Mouse (Mus musculus): ENCODE data around the gene Il2rg.

Il2rg gene

GRCm38 (mm10) chrX:101268025-101268754 is at the start of gene Il2rg:
Gene Il2rg (minus strand): TSS chrX:101268255.
- no peak for DNase-seq (ENCODE audit: low spot score in 2 of 2)

- DNase-seq (ENCODE audit: low spot score in 2 of 2): peak; percentile 67 to 85
Observed at GRCm38 (mm10) chrX:101313625-101314359, 45.7 kb upstream of the Il2rg start.

DNA sequence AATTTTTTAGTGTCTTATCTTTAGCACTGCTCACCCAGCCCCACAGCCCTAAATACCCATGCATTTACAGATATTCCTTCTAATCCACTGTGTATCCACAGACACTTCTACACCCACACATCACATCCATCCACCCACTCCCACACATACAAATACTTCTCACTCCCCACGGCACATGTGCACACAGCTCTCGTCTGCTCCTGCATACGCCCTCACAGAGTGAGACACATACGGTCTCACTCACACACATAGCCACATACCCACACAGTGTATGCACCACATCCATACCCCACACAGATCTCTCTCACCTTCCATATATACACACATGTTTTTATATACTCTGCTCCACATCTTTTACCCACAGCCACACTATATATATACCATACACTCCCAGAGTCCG is 41.2 kb upstream of the Il2rg start:
- no peak for DNase-seq (ENCODE audit: low spot score in 2 of 2)

- no peak for DNase-seq (ENCODE audit: low spot score in 2 of 2)
Observed at GRCm38 (mm10) chrX:101304646-101305045, 36.6 kb upstream of the Il2rg start.

DNA sequence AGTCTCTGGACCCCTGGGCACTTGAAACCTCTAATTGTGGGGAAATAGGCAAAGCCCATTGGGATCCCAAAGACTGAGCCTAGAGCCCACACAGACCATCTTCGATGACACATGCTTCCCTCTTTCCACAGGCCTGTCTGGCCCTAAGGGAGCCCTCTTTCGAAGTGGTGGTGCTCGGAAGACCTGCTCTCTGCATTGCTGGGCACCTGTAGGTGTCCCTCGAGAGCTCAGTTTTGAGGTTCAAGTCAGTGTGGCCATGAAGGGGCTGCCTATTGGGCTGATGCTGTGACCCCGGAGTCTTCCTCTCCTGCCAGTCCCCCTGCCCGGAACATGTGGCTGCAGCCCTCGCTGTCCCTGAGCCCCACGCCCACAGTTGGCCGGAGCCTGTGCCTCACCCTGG is 33.6 kb upstream of the Il2rg start:
- no peak for DNase-seq (ENCODE audit: low spot score in 2 of 2)

GRCm38 (mm10) chrX:101300427-101301030 is 32.5 kb upstream of the Il2rg start:
- DNase-seq (ENCODE audit: low spot score in 2 of 2): no peak

DNA sequence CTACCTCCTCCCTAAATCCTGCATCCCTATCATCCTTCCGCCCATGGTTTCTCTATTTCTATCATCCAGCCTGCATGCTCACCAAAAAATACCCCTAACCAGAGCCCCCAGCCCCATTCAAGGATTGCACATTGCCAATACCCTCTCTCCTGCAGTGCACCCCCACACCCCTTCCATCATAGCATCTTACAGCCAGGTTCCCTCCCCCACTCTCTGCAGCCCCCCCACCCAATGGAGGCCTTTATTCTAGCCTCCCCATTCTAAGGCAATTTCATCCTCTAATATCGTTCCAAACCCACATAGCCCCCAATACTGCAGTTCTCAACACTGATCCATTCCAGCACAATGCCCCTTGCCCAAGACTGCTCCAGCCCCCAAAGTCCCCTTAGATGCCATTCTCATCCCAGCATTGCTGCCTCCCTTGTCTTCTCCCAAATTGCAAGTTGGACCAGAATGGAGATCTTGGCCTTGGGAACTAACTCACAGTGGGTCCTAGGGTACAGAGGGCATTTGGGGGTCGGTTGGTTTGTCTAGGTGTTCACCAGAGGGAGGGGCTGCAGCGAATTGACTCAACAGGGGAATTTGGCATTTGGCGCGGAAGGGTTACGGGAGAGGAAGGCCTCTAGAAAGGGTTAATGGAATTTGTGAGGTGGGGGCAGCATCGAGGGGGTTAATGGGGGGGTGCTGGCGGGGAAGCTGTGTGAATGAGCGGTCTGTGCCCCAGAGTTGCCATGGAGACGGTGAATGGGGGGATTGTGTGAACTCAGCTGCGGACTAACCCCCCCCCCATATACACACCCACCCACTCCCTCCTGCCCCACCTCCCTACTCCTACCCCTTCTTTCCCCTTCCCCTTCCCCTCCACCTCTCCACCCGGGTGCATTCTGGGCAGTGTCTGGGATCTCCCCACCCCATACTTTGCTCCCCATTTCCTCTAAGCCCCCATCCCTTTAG is 31.7 kb upstream of the Il2rg start:
- peak in 1 of 2 experiments; percentile 25 for DNase-seq (ENCODE audit: low spot score in 2 of 2)

DNA sequence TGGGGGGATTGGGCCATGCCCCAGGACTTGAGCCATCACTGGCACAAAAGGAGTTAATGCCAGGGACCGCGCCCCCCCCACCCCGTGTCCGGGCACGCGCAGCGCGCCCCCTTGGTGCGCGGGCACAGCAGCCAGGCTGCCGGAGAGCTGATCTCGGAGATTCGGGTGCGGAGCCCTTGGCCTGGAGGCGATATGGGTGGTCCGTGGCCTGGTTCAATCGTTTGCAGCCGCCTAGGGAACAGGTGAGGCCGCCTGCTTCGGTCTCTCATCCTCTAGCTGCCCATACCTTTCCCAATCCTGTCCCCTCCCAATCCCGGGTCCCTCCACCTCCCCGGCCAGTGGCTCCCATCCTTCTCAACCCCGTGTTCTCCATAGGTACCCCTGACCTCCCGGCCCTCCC is 31.0 kb upstream of the Il2rg start, which contains the start of gene Nlgn3:
TSS of gene Nlgn3 (plus strand) at position 114 of the 400 bp plus-strand sequence.
- peak in 1 of 2 experiments; percentile 26 for DNase-seq (ENCODE audit: low spot score in 2 of 2)

- DNase-seq (ENCODE audit: low spot score in 2 of 2): no peak
Observed at GRCm38 (mm10) chrX:101290111-101290510, 22.1 kb upstream of the Il2rg start.

- no peak for DNase-seq (ENCODE audit: low spot score in 2 of 2)
Observed at GRCm38 (mm10) chrX:101289037-101289436, 21.0 kb upstream of the Il2rg start.

DNA sequence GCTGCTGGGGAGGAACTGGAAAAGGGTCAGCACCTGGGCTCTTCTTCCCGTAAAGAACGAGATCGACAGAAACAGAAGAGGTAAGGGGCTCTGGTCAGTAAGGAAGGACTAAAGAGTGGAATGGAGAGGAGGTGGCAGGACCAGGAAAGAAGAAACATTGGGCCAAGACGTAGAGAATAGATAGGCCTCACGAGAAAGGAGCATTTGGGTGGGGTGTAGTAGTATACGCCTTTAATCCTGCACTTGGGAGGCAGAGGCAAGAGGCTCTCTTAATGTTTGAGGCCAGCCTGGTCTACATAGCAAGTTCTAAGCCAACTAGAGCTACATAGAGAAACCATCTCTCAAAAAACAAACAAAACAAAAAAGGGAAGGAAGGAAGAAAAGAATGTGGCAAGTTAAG is 20.4 kb upstream of the Il2rg start:
- no peak for DNase-seq (ENCODE audit: low spot score in 2 of 2)

DNA sequence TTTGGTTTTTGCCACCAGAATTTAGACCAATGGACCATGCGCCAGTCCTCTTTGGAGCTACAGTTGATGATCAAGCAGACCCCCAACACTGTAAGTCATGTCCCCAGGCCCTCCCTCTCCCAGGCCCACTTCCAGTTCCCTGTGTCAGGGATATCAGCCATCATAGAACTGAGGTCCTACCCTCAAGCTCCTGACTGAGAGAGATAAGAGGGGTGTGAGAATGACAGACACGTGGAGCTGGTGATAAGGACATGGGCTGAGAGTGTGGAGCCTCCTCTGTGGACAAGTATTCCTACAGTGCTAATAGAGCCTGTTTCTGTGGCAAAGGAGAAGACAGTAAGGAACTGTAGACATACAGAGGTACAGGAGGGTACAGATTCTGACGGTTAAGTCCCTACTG is 19.5 kb upstream of the Il2rg start:
- no peak for DNase-seq (ENCODE audit: low spot score in 2 of 2)

DNA sequence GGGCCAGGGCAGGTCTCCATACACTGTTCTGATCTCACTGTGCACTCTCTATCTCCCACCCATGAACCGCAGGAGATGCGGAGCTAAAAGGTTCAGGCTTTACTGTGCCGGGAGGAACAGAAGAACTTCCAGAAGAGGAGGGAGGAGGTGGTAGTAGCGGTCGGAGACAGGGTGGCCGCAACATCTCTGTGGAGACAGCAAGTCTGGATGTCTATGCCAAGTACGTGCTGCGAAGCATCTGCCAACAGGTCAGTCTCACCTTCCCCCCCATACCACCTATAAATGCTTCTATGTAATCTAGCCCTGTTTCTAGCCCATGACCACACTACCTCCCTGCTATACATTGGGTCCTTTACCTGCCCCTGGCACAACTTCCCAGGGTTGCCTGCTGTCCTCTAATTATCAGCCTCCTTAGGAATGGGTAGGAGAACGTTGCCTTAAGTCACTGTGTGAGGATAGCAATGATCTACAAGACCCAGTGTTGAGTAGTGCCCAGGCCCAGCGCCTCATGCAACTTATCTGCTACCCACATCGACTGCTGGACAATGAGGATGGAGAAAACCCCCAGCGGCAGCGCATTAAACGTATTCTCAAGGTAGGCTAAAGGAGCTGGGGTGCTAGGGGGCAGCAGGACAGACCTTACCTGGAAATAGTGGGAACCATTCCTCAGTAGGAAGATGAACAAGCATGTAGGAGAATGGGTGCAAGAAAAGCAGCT is 18.1 kb upstream of the Il2rg start:
- DNase-seq (ENCODE audit: low spot score in 2 of 2): no peak

DNA sequence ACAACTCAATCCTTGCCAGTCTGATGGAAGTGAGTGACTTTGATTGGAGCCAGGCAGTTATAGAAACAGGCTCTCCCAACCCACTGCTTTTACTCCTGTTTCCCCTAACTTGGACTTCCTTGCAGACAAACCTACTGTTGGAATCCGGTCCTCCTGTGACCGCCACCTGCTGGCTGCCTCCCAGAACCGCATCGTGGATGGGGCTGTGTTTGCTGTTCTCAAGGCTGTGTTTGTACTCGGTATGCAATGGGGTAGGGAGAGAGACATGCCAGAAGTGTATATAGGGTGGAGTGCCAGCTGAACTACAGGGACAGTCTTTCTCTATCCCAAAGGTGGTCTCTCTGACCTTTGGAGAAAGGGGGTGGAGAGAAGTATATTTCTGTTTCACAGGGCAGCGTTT is 17.5 kb upstream of the Il2rg start:
- peak; percentile 32 to 46 for DNase-seq (ENCODE audit: low spot score in 2 of 2)

DNA sequence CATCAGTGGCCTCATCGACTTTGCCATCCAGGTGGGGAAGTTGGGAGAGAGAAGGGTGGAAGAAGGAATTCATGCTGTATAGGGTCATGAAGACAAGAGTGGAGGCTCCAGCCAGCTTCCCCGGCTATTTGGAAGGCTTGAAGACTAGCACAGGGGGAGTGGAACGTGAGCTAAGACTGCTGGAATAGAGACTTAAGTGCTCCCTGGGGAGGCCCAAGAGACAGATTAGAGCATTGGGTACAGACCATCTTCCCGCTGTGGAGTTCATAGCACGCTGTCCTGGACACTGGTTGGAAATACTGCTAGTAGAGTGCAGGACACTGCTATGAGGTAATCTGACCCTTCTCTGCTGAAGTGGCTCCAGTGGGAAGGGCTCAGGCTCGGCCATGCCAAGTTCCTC is 14.8 kb upstream of the Il2rg start:
- no peak for DNase-seq (ENCODE audit: low spot score in 2 of 2)

- peak; percentile 79 for DNase-seq (ENCODE audit: low spot score in 2 of 2)
Observed at GRCm38 (mm10) chrX:101273875-101274738, 6.1 kb upstream of the Il2rg start, which contains the start of gene Med12. Gene Med12 (plus strand): TSS chrX:101274030.

DNA sequence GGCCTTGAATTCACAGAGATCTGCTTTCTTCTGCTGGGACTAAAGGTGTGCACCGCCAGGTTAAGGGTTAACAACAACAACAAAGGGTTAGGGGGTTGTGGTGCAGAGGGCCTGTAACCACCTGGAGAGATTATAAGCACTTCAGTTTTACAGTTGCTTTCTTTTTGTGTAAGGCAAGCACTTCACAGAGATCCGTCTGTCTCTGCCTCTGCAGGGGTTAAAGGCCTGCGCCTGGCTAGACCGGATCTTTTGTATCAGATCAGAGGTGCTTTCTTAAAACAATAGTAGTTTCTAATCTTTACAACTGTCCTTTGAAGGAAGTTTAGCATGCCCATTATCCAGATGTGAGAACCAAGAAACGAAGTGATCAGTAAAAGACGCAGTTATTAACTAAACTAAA is 5.4 kb upstream of the Il2rg start:
- no peak for DNase-seq (ENCODE audit: low spot score in 2 of 2)

GRCm38 (mm10) chrX:101268755-101269124 is 685 bp upstream of the Il2rg start, which contains the start of gene Gm20489:
Gene Gm20489 (minus strand): TSS chrX:101269023.
- no peak for DNase-seq (ENCODE audit: low spot score in 2 of 2)

GRCm38 (mm10) chrX:101266631-101267030 is 1.4 kb downstream of the Il2rg start:
- no peak for DNase-seq (ENCODE audit: low spot score in 2 of 2)

- no peak for DNase-seq (ENCODE audit: low spot score in 2 of 2)
Observed at GRCm38 (mm10) chrX:101263892-101264291, 4.2 kb downstream of the Il2rg start, which contains the start of gene Gm614. Gene Gm614 (minus strand): TSS chrX:101263992.
